Mouse (Mus musculus): ENCODE results near the gene Trim30d. TPM values are rescaled to one million over a fixed set of nuclear protein-coding genes. Genes with fewer than 3 reads are reported as not detected.
A peak's percentile ranks its signal among the peaks of the same experiment; 100 is the strongest.
"Not testable (repeated sequence)": the region's sequence is repeated elsewhere in the genome, so short reads cannot be mapped to it uniquely, and the experiment has no call there.

The Trim30d gene
- 11.5 and 13.9 TPM in 2 replicates for total RNA-seq (2015)
- 8.7 and 10.7 TPM in 2 replicates for total RNA-seq (2017)

- peak; percentile 100 for ATAC-seq (replicated peaks; ENCODE audit: poor library complexity)
Measured at GRCm38 (mm10) chr7:104507421-104508065, at the start of gene Trim30d. TSS of gene Trim30d (minus strand) at chr7:104507849.

GRCm38 (mm10) chr7:104552700-104553099, 45.1 kb upstream of the Trim30d start:
- ATAC-seq (replicated peaks; ENCODE audit: poor library complexity), result no peak

GRCm38 (mm10) chr7:104549833-104550232, 42.2 kb upstream of the Trim30d start, which contains the start of gene Olfr651:
TSS of gene Olfr651 (plus strand) at chr7:104550133.
- ATAC-seq (replicated peaks; ENCODE audit: poor library complexity), result no peak

- 0 out of 2 replicates have a peak, but pooled peaks have one; percentile 29 for ATAC-seq (replicated peaks; ENCODE audit: poor library complexity)
Measured at GRCm38 (mm10) chr7:104501589-104502371, 5.9 kb downstream of the Trim30d start.

- not testable (repeated sequence) for ATAC-seq (replicated peaks; ENCODE audit: poor library complexity)
Measured at GRCm38 (mm10) chr7:104501186-104501585, 6.5 kb downstream of the Trim30d start.

- not testable (repeated sequence) for ATAC-seq (replicated peaks; ENCODE audit: poor library complexity)
Measured at GRCm38 (mm10) chr7:104499464-104499863, 8.2 kb downstream of the Trim30d start.

GRCm38 (mm10) chr7:104465065-104465744, 42.4 kb downstream of the Trim30d start, which contains the start of gene Trim30a:
TSS of gene Trim30a (minus strand) at chr7:104465193.
- peak; percentile 97 for ATAC-seq (replicated peaks; ENCODE audit: poor library complexity)

- peak; percentile 93 for ATAC-seq (replicated peaks; ENCODE audit: poor library complexity)
Measured at GRCm38 (mm10) chr7:104445961-104446645, 61.5 kb downstream of the Trim30d start.

Other genes with a start within 250 kb of the Trim30d start
- gene Trim5, start 219.8 kb downstream of the Trim30d start, total RNA-seq (2015), result 4.7 and 5.3 TPM in 2 replicates
- 6.9 and 8.0 TPM in 2 replicates for gene Trim5, start 219.8 kb downstream of the Trim30d start, total RNA-seq (2017)
- gene Trim12a, start 192.4 kb downstream of the Trim30d start, total RNA-seq (2015), result 47.7 and 58.0 TPM in 2 replicates
- 63.9 and 69.0 TPM in 2 replicates for gene Trim12a, start 192.4 kb downstream of the Trim30d start, total RNA-seq (2017)
- gene Trim34b, start 178.4 kb downstream of the Trim30d start, total RNA-seq (2015), result 0.17 and 0.32 TPM in 2 replicates
- gene Trim34b, start 178.4 kb downstream of the Trim30d start, total RNA-seq (2017), result 0.10 and 0.87 TPM in 2 replicates
- 13.4 and 14.2 TPM in 2 replicates for gene Trim12c, start 154.5 kb downstream of the Trim30d start, total RNA-seq (2015)
- gene Trim12c, start 154.5 kb downstream of the Trim30d start, total RNA-seq (2017), result 23.5 and 30.1 TPM in 2 replicates
- 0.61 and 2.0 TPM in 2 replicates for gene Trim30b, start 138.0 kb downstream of the Trim30d start, total RNA-seq (2015)
- 1.5 and 1.8 TPM in 2 replicates for gene Trim30b, start 138.0 kb downstream of the Trim30d start, total RNA-seq (2017)
- gene Trim30c, start 107.0 kb downstream of the Trim30d start, total RNA-seq (2015), result 0.12 and 0.52 TPM in 2 replicates
- 0.29 and 1.0 TPM in 2 replicates for gene Trim30c, start 107.0 kb downstream of the Trim30d start, total RNA-seq (2017)
- gene Trim30a, start 42.7 kb downstream of the Trim30d start, total RNA-seq (2015), result 38.5 and 40.9 TPM in 2 replicates
- 29.1 and 29.4 TPM in 2 replicates for gene Trim30a, start 42.7 kb downstream of the Trim30d start, total RNA-seq (2017)
- not detected in 2 replicates for gene Olfr651, start 42.3 kb upstream of the Trim30d start, total RNA-seq (2015)
- not detected in 2 replicates for gene Olfr651, start 42.3 kb upstream of the Trim30d start, total RNA-seq (2017)
- not detected in 2 replicates for gene Olfr652, start 53.1 kb upstream of the Trim30d start, total RNA-seq (2015)
- not detected in 2 replicates for gene Olfr652, start 53.1 kb upstream of the Trim30d start, total RNA-seq (2017)
- gene Olfr653, start 69.5 kb upstream of the Trim30d start, total RNA-seq (2015), result not detected in 2 replicates
- gene Olfr653, start 69.5 kb upstream of the Trim30d start, total RNA-seq (2017), result not detected in 2 replicates
- not detected in 2 replicates for gene Olfr654, start 79.2 kb upstream of the Trim30d start, total RNA-seq (2015)
- not detected in 2 replicates for gene Olfr654, start 79.2 kb upstream of the Trim30d start, total RNA-seq (2017)
- gene Olfr655, start 93.9 kb upstream of the Trim30d start, total RNA-seq (2015), result not detected in 2 replicates
- gene Olfr655, start 93.9 kb upstream of the Trim30d start, total RNA-seq (2017), result 0.62 TPM in 1 of 2 replicates, not detected in the other
- gene Olfr656, start 106.1 kb upstream of the Trim30d start, total RNA-seq (2015), result not detected in 2 replicates
- gene Olfr656, start 106.1 kb upstream of the Trim30d start, total RNA-seq (2017), result not detected in 2 replicates
- gene Olfr657, start 116.9 kb upstream of the Trim30d start, total RNA-seq (2015), result not detected in 2 replicates
- gene Olfr657, start 116.9 kb upstream of the Trim30d start, total RNA-seq (2017), result not detected in 2 replicates
- 0.77 and 0.85 TPM in 2 replicates for gene Olfr658, start 139.5 kb upstream of the Trim30d start, total RNA-seq (2015)
- gene Olfr658, start 139.5 kb upstream of the Trim30d start, total RNA-seq (2017), result 0.14 and 0.25 TPM in 2 replicates
- gene Olfr659, start 158.9 kb upstream of the Trim30d start, total RNA-seq (2015), result not detected in 2 replicates
- gene Olfr659, start 158.9 kb upstream of the Trim30d start, total RNA-seq (2017), result not detected in 2 replicates
- gene Olfr661, start 178.7 kb upstream of the Trim30d start, total RNA-seq (2015), result not detected in 2 replicates
- gene Olfr661, start 178.7 kb upstream of the Trim30d start, total RNA-seq (2017), result not detected in 2 replicates